Mouse (Mus musculus) testis, adult 2 months (tissue): ENCODE results near the gene Col20a1. TPM values are rescaled to one million over a fixed set of nuclear protein-coding genes. Genes with fewer than 3 reads are reported as not detected.

Source experiments
- H3K27ac ChIP-seq: fragments of 200-500 bp; 2 replicates; pipeline ENCODE4 v1.5.1; 2012; ENCODE audit warnings: low read depth, low read length; ENCODE audit not compliant: control insufficient read depth, insufficient read depth
- H3K27me3 ChIP-seq: fragments of 200-500 bp; 2 replicates; pipeline ENCODE4 v1.6.1; 2012; ENCODE audit warnings: mild to moderate bottlenecking, low read length, moderate library complexity; ENCODE audit not compliant: control insufficient read depth, insufficient read depth
- H3K36me3 ChIP-seq: fragments of 200-500 bp; 2 replicates; pipeline ENCODE4 v1.6.1; 2012; ENCODE audit warnings: mild to moderate bottlenecking, low read length; ENCODE audit not compliant: control insufficient read depth, insufficient read depth
- H3K4me1 ChIP-seq: fragments of 200-500 bp; 2 replicates; pipeline ENCODE4 v1.6.1; 2012; ENCODE audit warnings: low read length; ENCODE audit not compliant: control insufficient read depth, insufficient read depth
- H3K4me3 ChIP-seq: fragments of 200-500 bp; 2 replicates; pipeline ENCODE4 v1.5.1; 2012; ENCODE audit warnings: low read depth, mild to moderate bottlenecking, low read length, moderate library complexity, mixed read lengths; ENCODE audit not compliant: control insufficient read depth
- CTCF ChIP-seq: fragments of 200-500 bp; IDR thresholded peaks from 2 replicates; pipeline ENCODE4 v1.5.1; 2012; ENCODE audit warnings: low read depth, mild to moderate bottlenecking, inconsistent platforms, low read length, moderate library complexity; ENCODE audit not compliant: control insufficient read depth, insufficient read depth, insufficient replicate concordance
- POLR2A ChIP-seq: fragments of 200-500 bp; IDR thresholded peaks from 2 replicates; pipeline ENCODE4 v1.6.1; 2012; ENCODE audit warnings: low read depth, mild to moderate bottlenecking, inconsistent platforms, low read length, moderate library complexity; ENCODE audit not compliant: control insufficient read depth
- polyA plus RNA-seq: library from polyadenylated mRNA; depleted of rRNA; stranded (reverse); fragments of >200 nt; gene quantifications from 2 replicates; pipeline ENCODE4 v1.2.3, GENCODE M21; 2012

The Col20a1 gene
- polyA plus RNA-seq, 1 experiment, result 52.3 TPM

DNA sequence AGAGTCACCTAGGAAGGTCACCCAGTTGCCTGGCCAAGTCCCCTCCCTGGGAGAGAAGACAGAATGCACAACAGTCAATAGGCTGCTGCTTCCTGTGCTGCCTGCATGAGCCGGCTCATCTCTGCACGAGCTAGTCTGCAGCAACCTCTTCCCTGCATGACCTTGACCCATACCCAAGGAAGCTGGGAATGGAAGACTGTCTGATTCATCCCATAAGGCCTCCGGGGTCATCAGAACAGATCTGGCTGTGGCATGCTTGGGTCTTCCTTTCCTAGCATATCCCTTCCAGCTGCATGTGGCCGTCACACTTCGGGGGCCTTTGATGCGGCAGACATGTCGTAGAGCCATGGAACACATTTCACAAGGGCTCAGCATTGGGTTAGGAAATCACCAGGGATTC, 48.9 kb downstream of the Col20a1 start:
- H3K4me3 ChIP-seq, result no peak overlapping the region
- H3K36me3 ChIP-seq, result no peaks in the 10 kb centered on the region
- no peak overlapping the region for H3K27ac ChIP-seq
- no peaks in the 10 kb centered on the region; the same call in 1 of the 2 replicates for H3K27me3 ChIP-seq
- peaks cover 10% of the 10 kb centered on the region; the same call in 1 of the 2 replicates for H3K4me1 ChIP-seq
- TF ChIP-seq CTCF, result no peak
- TF ChIP-seq POLR2A, result no peak

- Histone ChIP-seq H3K4me1 (peaks cover 10% of the 10 kb centered on the region; the same call in 1 of the 2 replicates), H3K36me3 (no peaks in the 10 kb centered on the region), H3K4me3 (no peak overlapping the region), H3K27ac (no peak overlapping the region), H3K27me3 (no peaks in the 10 kb centered on the region; the same call in 1 of the 2 replicates)
- TF ChIP-seq POLR2A (no peak), CTCF (no peak)
Observed at GRCm38 (mm10) chr2:181036561-181036960, 50.2 kb downstream of the Col20a1 start.

- TF ChIP-seq POLR2A (no peak), CTCF (no peak)
- Histone ChIP-seq H3K27ac (no peak overlapping the region), H3K27me3 (no peaks in the 10 kb centered on the region; the same call in 1 of the 2 replicates), H3K4me3 (peak overlapping the region; percentile 25), H3K4me1 (peaks cover 10% of the 10 kb centered on the region; the same call in 1 of the 2 replicates), H3K36me3 (no peaks in the 10 kb centered on the region)
Observed at GRCm38 (mm10) chr2:181038644-181039355, 52.5 kb downstream of the Col20a1 start.

DNA sequence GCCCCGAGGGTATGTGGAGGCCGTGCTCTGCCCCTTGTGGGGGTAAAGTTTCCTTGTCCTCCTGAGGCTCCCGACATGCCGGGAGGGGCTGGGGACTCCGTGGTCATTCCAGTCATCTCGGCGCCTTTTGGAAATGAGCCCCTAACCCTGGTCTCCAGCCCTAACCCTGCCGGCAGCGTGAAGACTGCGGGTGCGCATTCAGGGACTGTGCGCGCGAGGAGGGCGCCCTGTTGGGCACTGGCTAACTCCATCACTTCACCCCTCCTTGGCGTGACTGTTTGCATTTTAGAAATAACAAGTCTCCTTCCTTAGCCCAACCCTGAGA, 53.0 kb downstream of the Col20a1 start:
- Histone ChIP-seq H3K4me3 (peak overlapping the region; percentile 8; the same call in 1 of the 2 replicates), H3K4me1 (peaks cover 10% of the 10 kb centered on the region; the same call in 1 of the 2 replicates), H3K27me3 (no peaks in the 10 kb centered on the region; the same call in 1 of the 2 replicates), H3K27ac (no peak overlapping the region), H3K36me3 (no peaks in the 10 kb centered on the region)
- TF ChIP-seq POLR2A, result no peak
- no peak for TF ChIP-seq CTCF

DNA sequence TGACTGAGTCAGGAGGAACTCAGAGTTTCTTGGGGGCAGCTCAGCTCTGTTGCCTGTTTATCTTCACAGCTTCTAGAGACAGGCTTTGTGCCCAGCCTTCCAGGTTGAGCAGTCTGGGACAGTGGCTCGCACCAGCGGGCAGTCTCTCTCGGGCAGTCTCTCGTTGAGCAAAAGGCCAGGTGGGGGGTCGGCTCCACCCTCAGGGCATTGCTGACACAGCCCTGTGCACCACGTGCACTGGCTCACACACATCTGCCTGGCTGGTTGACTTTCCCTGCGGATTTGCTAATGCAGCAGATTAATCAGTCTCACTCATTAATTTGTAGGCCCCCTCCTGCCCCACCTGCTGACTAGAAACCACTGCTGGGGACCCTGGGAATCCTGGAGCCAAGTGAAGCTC, 55.6 kb downstream of the Col20a1 start:
- Histone ChIP-seq H3K4me1 (peaks cover 10% of the 10 kb centered on the region; the same call in 1 of the 2 replicates), H3K36me3 (no peaks in the 10 kb centered on the region), H3K27me3 (no peaks in the 10 kb centered on the region; the same call in 1 of the 2 replicates), H3K4me3 (no peak overlapping the region), H3K27ac (no peak overlapping the region)
- TF ChIP-seq POLR2A (no peak), CTCF (no peak)

- Histone ChIP-seq H3K27ac (no peak overlapping the region), H3K4me1 (peaks cover 10% of the 10 kb centered on the region; the same call in 1 of the 2 replicates), H3K4me3 (no peak overlapping the region), H3K36me3 (no peaks in the 10 kb centered on the region), H3K27me3 (no peaks in the 10 kb centered on the region; the same call in 1 of the 2 replicates)
- TF ChIP-seq CTCF (no peak), POLR2A (no peak)
Observed at GRCm38 (mm10) chr2:181042376-181042775, 56.0 kb downstream of the Col20a1 start.

- Histone ChIP-seq H3K27ac (no peak within 1 kb of the TSS), H3K27me3 (no peaks in the 10 kb centered on the region; the same call in 1 of the 2 replicates), H3K4me3 (no peak within 1 kb of the TSS), H3K4me1 (peaks cover 10% of the 10 kb centered on the region; the same call in 1 of the 2 replicates), H3K36me3 (no peaks in the 10 kb centered on the region)
- TF ChIP-seq POLR2A, result no peak
- TF ChIP-seq CTCF, result no peak
Observed at GRCm38 (mm10) chr2:181043437-181043836, 57.1 kb downstream of the Col20a1 start, which contains the start of gene Chrna4. Chrna4 (minus strand) TSS chr2:181043546.
